21 mouse cellular contexts compared by ENCODE assay signal in genomic region chr2:150293669-150294068, GRCm38 (mm10). TPM values are rescaled to one million over a fixed set of nuclear protein-coding genes. Genes with fewer than 3 reads are reported as not detected.
"Had no signal": no experiment of that assay in that cellular context is flagged by ENCODE, and none has a peak within 500 bp of the region (broad histone marks: within the 10 kb centered on the region; RNA-seq: fewer than 3 reads in every experiment).

No protein-coding gene starts in this region.

- ATAC-seq: hindbrain, embryonic 16.5 days; hindbrain, postnatal 0 days; inflammation-experienced regulatory T-cells, adult 6 months; intestine, embryonic 15.5 days; intestine, embryonic 16.5 days; intestine, postnatal 0 days had no signal

- DNase-seq: heart, postnatal 10 days; heart, postnatal 14 days; heart, postnatal 4 days; kidney, adult 11 months; kidney, adult 18-20 months; kidney, adult 2 months; kidney, adult 8-10 months; kidney, adult 9 months; kidney, postnatal 14 days; kidney, postnatal 25 days; kidney, postnatal 4 days; layer of hippocampus, adult 9-11 months; layer of hippocampus, postnatal 36 days had no signal

RNA-seq across cellular contexts. Expression of gene Gm10130, which starts 29.8 kb away (rescaled TPM):
- total RNA-seq: heart, postnatal 14 days; hindbrain, postnatal 0 days; layer of hippocampus, adult 18-20 months had no signal

RNA-seq across cellular contexts. Expression of gene Gm14124, which starts 36.4 kb away (rescaled TPM):
- total RNA-seq: heart, postnatal 14 days; heart, postnatal 4 days; hematopoietic stem cell, adult 5-6 weeks; hindbrain, postnatal 0 days had no signal

RNA-seq across cellular contexts. Expression of gene Gm21994, which starts 38.3 kb away (rescaled TPM):
- total RNA-seq: hindbrain, postnatal 0 days had no signal
